Mouse (Mus musculus) midbrain, embryonic 16.5 days (tissue): ENCODE data around the gene Fnip1. TPM values are rescaled to one million over a fixed set of nuclear protein-coding genes. Genes with fewer than 3 reads are reported as not detected.

Experiments
- ATAC-seq: fragments of 200-750 bp; cut with Nextera tagmentation; 2 replicates; pipeline ENCODE4 v1.8.0; 2017; ENCODE audit warnings: moderate TSS enrichment
- H3K27ac ChIP-seq: fragments of 300-500 bp; sonication (generic); 2 replicates; pipeline ENCODE4 v1.5.1; 2014; ENCODE audit warnings: mild to moderate bottlenecking, low read length, mixed read lengths
- H3K27me3 ChIP-seq: fragments of 300-500 bp; sonication (generic); 2 replicates; pipeline ENCODE4 v1.6.1; 2014; ENCODE audit warnings: low read depth, low read length, mixed read lengths; ENCODE audit not compliant: control insufficient read depth, insufficient read depth
- H3K36me3 ChIP-seq: fragments of 300-500 bp; sonication (generic); 2 replicates; pipeline ENCODE4 v1.6.1; 2014; ENCODE audit warnings: mild to moderate bottlenecking, low read length, moderate library complexity, mixed read lengths; ENCODE audit not compliant: control insufficient read depth, insufficient read depth
- H3K4me1 ChIP-seq: fragments of 300-500 bp; sonication (generic); 2 replicates; pipeline ENCODE4 v1.6.1; 2014; ENCODE audit warnings: mild to moderate bottlenecking, low read length, mixed read lengths; ENCODE audit not compliant: control insufficient read depth, insufficient read depth
- H3K4me2 ChIP-seq: fragments of 300-500 bp; sonication (generic); 2 replicates; pipeline ENCODE4 v1.6.1; 2014; ENCODE audit warnings: mild to moderate bottlenecking, low read length, mixed read lengths
- H3K4me3 ChIP-seq: fragments of 300-500 bp; sonication (generic); 2 replicates; pipeline ENCODE4 v1.5.1; 2014; ENCODE audit warnings: low read depth, mild to moderate bottlenecking, low read length, moderate library complexity, mixed read lengths
- H3K9ac ChIP-seq: fragments of 300-500 bp; sonication (generic); 2 replicates; pipeline ENCODE4 v1.6.1; 2014; ENCODE audit warnings: low read depth, low read length, mixed read lengths
- H3K9me3 ChIP-seq: fragments of 300-500 bp; sonication (generic); replicated peaks from 2 replicates; pipeline ENCODE4 v1.6.1; 2014; ENCODE audit warnings: mild to moderate bottlenecking, low read length, mixed read lengths; ENCODE audit not compliant: control insufficient read depth, poor library complexity, severe bottlenecking
- WGBS: fragments of 180-500 bp; shearing (Covaris S2); extraction: QIAGEN DNeasy Blood & Tissue Kit; methylation state at CpG from one replicate; pipeline ENCODE4 v1.1.7; 2014; 5-methylcytosine and 5-hydroxymethylcytosine counted together
- polyA plus RNA-seq: library from polyadenylated mRNA; unstranded; fragments of >200 nt; fragmentation: Nextera tagmentation; extraction: Ambion mirVana; gene quantifications from 2 replicates; pipeline ENCODE4 v1.2.1, GENCODE M21; 2015

Fnip1 gene
- polyA plus RNA-seq, 1 experiment from 2014 or later, result 12.3 TPM

DNA sequence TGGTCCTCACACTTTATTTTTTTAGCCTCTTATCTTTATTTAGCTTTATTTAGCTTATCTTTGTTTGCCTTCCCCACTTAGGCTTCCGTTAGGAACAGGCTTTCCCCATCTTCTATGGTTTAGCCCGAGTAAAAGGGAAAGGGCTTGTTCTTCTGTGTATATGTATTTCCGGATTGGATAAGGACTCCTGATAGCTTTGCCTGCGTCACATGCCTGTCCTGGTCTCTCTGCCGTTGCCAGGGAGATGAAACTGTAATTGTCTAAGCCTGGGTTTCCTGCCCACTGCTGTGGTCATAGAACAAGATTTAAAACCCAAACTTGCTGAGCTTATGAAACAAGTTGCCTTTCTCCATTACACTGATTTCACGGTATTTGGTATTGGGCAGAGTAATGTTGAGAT, 25.0 kb upstream of the Fnip1 start:
- Histone ChIP-seq H3K9me3 (no peaks in the 10 kb centered on the region), H3K27me3 (no peaks in the 10 kb centered on the region), H3K4me1 (0 out of 2 replicates have a peak, but pooled peaks cover 3% of the 10 kb centered on the region), H3K27ac (no peak overlapping the region), H3K4me2 (peak overlapping the region; percentile 36), H3K9ac (no peak overlapping the region), H3K4me3 (no peak overlapping the region), H3K36me3 (no peaks in the 10 kb centered on the region)
- peak; percentile 51; the same call in 1 of the 2 replicates for ATAC-seq
- WGBS, result 35% methylated on average over 6 of the region's 6 CpGs

DNA sequence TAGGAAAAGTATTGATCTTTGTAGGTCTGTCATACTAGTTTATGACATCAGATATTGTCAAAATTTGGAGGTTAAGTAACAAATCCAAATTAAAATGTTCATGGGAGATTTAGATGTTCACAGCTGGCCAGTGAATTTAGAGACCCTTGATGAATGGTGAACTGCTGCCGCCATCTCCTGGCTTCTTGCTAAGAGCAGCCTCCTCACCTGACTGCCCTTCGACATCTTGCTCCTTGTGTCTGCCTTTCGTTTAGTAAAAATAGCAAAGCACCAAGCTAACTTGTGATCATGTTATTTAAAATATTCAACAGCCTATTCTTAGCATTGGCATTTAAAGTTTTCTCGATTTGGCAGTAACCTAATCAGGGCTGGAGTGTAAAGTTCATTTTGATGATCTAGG, 15.0 kb upstream of the Fnip1 start:
- Histone ChIP-seq H3K36me3 (no peaks in the 10 kb centered on the region), H3K9me3 (no peaks in the 10 kb centered on the region), H3K9ac (no peak overlapping the region), H3K27ac (no peak overlapping the region), H3K4me1 (no peaks in the 10 kb centered on the region), H3K4me2 (no peak overlapping the region), H3K4me3 (no peak overlapping the region), H3K27me3 (no peaks in the 10 kb centered on the region)
- WGBS, result 81% methylated on average over 4 of the region's 4 CpGs
- ATAC-seq, result no peak

DNA sequence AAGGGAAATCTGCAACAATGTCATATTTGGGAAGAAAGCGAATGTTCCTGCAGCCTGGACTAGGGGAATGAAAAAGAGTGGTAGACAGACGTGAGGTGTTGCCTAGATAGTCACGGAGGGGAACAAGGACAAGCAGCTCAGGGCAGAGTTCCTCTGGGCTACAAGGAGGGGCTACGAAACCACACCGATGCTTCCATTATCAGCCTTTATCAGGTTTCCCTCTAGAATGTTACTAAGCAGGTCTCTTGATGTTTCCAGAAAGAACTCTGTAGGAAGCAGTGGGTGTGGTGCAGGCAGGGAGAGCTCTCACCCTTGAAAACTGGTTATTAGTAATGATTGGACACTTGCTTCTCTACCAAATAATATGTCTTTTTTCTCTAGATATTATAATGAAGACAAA, 11.7 kb upstream of the Fnip1 start:
- Histone ChIP-seq H3K4me1 (no peaks in the 10 kb centered on the region), H3K4me3 (no peak overlapping the region), H3K27ac (no peak overlapping the region), H3K9me3 (no peaks in the 10 kb centered on the region), H3K36me3 (no peaks in the 10 kb centered on the region), H3K4me2 (no peak overlapping the region), H3K9ac (no peak overlapping the region), H3K27me3 (no peaks in the 10 kb centered on the region)
- ATAC-seq, result no peak
- 87% methylated on average over 5 of the region's 5 CpGs for WGBS

DNA sequence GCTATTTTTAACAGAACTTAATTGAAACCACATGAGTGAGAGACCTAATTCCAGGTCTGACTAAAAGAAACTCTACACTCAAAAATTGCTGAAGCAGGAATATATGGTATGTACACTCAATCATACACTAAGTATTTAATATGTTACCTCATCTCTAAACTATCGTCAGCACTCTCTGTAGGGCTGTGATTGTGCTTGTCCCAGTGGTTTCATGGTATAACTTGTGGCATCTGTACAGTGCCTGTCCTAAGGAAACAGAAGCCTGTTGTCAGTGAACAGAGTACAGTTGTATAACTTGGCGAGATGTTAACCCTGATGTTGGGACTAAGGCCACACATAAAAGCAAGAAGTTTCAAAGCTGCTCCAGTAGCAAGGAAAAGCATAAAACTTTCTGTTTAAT, 10.9 kb upstream of the Fnip1 start:
- WGBS, result 79% methylated on average over 2 of the region's 2 CpGs
- no peaks in the 10 kb centered on the region for H3K27me3 ChIP-seq

DNA sequence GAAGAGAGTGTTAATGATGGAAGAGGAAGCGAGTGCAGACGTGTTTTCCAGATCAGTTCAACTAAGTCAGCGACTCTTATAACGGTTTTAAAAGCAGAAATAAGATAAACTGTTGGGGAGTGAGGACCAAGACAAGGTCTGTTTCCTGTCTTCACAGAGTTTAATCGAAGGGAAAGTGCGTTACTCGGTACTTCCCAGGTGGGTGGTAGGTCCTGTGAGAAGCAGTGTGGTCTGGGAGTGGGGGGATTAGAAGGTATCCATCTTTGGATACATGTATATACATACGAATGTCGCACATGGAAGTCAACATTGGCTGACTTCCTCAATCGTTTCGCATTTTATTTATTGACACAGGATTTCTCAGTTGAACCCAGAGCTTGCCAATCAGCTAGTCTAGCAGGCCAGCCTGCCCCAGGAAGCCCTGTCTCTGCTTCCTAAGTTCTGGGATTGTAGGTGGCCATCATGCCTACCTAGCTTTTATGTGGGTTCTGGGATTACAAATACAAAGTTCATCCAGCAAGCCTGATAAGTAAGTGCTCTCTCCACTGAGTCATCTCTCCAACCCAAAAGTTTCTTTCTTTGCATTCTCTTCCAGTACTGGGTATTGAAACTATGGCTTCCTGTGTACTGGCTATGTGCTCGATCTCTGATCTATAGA, 10.2 kb upstream of the Fnip1 start:
- 86% methylated on average over 12 of the region's 12 CpGs for WGBS
- H3K27me3 ChIP-seq, result no peaks in the 10 kb centered on the region
- no peak overlapping the region for H3K9ac ChIP-seq
- no peaks in the 10 kb centered on the region for H3K4me1 ChIP-seq
- no peak overlapping the region for H3K4me3 ChIP-seq
- no peaks in the 10 kb centered on the region for H3K9me3 ChIP-seq
- H3K4me2 ChIP-seq, result no peak overlapping the region
- no peaks in the 10 kb centered on the region for H3K36me3 ChIP-seq
- no peak overlapping the region for H3K27ac ChIP-seq
- ATAC-seq, result no peak

More for the DNA sequence above, 10.9 kb upstream of the Fnip1 start:
- H3K4me2 ChIP-seq, result no peak overlapping the region
- no peak overlapping the region for H3K4me3 ChIP-seq
- H3K9ac ChIP-seq, result no peak overlapping the region
- no peak overlapping the region for H3K27ac ChIP-seq
- H3K4me1 ChIP-seq, result no peaks in the 10 kb centered on the region
- H3K9me3 ChIP-seq, result no peaks in the 10 kb centered on the region
- no peak for ATAC-seq
- no peaks in the 10 kb centered on the region for H3K36me3 ChIP-seq

DNA sequence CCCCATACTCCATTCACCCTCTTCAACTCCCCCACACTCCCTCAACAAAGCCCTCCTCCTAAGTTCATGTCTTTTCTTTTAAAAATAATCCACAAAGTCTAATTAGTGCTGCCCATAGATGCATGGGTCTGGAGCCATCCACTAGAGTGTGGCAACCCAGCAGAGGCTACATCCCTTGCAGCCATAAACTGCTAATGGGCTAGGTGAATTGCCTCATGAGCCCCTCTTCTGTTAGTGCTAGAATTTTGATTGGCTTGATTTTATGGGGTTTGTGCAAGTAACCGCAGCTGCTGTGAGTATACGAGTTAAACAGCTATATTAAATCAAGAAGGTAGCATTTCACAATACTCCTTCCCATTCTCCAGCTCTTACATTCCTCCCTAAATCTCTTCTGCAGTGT, 8.8 kb upstream of the Fnip1 start:
- no peak overlapping the region for H3K4me3 ChIP-seq
- no peak overlapping the region for H3K27ac ChIP-seq
- 95% methylated on average over 2 of the region's 2 CpGs for WGBS
- ATAC-seq, result no peak
- H3K9ac ChIP-seq, result no peak overlapping the region
- H3K9me3 ChIP-seq, result no peaks in the 10 kb centered on the region
- H3K36me3 ChIP-seq, result no peaks in the 10 kb centered on the region
- H3K4me1 ChIP-seq, result no peaks in the 10 kb centered on the region
- no peaks in the 10 kb centered on the region for H3K27me3 ChIP-seq
- no peak overlapping the region for H3K4me2 ChIP-seq

DNA sequence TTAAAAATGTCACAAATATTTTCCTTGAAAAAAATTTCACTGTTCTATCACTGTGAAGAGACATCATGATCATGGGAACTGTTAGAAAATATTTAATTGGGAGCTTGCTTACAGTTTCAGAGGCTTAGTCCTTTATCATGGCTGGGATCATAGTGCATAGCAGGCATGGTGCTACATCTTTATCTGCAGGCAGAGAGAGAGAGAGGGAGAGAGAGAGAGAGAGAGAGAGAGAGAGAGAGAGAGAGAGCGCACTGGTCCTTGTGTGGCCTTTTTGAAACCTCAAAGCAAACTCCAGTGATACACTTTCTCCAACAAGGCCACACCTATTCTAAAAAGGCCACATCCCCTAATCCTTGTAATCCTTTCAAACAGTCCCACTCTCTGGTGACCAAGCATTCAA, 2.2 kb upstream of the Fnip1 start:
- H3K9me3 ChIP-seq, result no peaks in the 10 kb centered on the region
- no peak overlapping the region for H3K4me3 ChIP-seq
- 71% methylated on average over 1 of the region's 1 CpGs for WGBS
- no peaks in the 10 kb centered on the region for H3K36me3 ChIP-seq
- no peak overlapping the region for H3K27ac ChIP-seq
- no peak overlapping the region for H3K9ac ChIP-seq
- no peaks in the 10 kb centered on the region for H3K27me3 ChIP-seq
- peaks cover 20% of the 10 kb centered on the region for H3K4me1 ChIP-seq
- H3K4me2 ChIP-seq, result no peak overlapping the region
- ATAC-seq, result no peak

DNA sequence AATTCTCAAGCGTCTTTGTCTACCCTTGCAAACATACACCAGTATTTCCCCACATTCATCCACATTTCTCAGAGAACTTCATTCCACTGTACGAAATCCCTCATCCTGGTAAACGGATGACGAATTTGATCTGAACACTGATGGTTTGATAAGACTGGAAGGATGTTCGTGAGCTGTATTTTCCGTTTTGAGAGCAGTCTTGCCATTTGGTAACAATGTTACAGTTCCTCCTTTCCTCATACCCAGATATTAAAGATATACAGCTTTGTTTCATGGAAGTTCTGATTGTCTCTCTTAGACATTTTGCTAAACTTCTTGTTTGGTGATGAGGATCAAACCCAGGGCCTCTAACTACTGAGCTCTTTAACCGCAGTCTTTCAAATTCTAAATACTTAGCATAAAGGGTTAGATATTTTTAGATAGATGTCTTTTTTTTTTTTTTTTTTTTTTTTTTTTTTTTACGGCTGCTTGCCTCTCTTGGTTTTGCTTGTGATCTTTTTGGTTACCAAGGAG, 633 bp upstream of the Fnip1 start:
- H3K36me3 ChIP-seq, result no peaks in the 10 kb centered on the region
- H3K27ac ChIP-seq, result peak overlapping the region; percentile 83
- H3K4me1 ChIP-seq, result peaks cover 23% of the 10 kb centered on the region
- no peaks in the 10 kb centered on the region for H3K27me3 ChIP-seq
- H3K9me3 ChIP-seq, result no peaks in the 10 kb centered on the region
- H3K4me3 ChIP-seq, result peak overlapping the region; percentile 97
- ATAC-seq, result no peak
- peak overlapping the region; percentile 43 for H3K4me2 ChIP-seq
- H3K9ac ChIP-seq, result peak overlapping the region; percentile 68
- WGBS, result 60% methylated on average over 8 of the region's 8 CpGs

DNA sequence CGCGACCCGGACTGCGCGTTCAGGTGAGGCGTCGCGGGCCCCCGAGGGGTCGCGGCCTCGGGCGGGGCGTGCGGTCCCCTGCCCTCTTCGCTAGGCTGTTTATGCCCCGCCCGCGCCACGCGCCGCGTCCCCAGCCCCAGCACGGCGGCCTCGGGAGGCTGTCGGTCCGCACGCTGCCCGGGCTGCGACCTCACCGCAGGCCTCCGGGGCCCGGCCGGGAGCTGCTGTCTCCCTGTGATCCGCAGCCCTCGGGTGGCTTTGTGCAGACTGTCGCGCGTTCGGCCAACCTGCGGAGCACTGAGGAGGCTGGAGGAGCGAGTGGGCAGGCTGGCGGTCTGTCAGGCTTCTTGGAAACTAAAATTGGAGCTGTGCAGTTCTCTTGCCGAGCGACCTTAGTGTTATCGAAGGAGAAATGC, 375 bp downstream of the Fnip1 start:
- Histone ChIP-seq H3K27ac (peak overlapping the region; percentile 78), H3K9me3 (no peaks in the 10 kb centered on the region), H3K4me1 (peaks cover 23% of the 10 kb centered on the region), H3K4me3 (peak overlapping the region; percentile 97), H3K36me3 (no peaks in the 10 kb centered on the region), H3K9ac (peak overlapping the region; percentile 92), H3K27me3 (no peaks in the 10 kb centered on the region), H3K4me2 (peak overlapping the region; percentile 71)
- peak; percentile 84 for ATAC-seq
- WGBS, result under 1% methylated on average over 46 of the region's 47 CpGs
